Mouse (Mus musculus): ENCODE results near the gene Nav3.
"Not testable (repeated sequence)": the region's sequence is repeated elsewhere in the genome, so short reads cannot be mapped to it uniquely, and the experiment has no call there.

Nav3 gene

GRCm38 (mm10) chr10:110455838-110456493 is at the start of gene Nav3:
Nav3 (minus strand) TSS chr10:110456204.
- DNase-seq = no peak

- DNase-seq = no peak
Measured at GRCm38 (mm10) chr10:110485306-110485705, 29.3 kb upstream of the Nav3 start.

- DNase-seq = no peak
Measured at GRCm38 (mm10) chr10:110484822-110485221, 28.8 kb upstream of the Nav3 start.

- no peak for DNase-seq
Measured at GRCm38 (mm10) chr10:110479189-110479588, 23.2 kb upstream of the Nav3 start.

GRCm38 (mm10) chr10:110477689-110478314 is 21.8 kb upstream of the Nav3 start:
- DNase-seq = no peak

DNA sequence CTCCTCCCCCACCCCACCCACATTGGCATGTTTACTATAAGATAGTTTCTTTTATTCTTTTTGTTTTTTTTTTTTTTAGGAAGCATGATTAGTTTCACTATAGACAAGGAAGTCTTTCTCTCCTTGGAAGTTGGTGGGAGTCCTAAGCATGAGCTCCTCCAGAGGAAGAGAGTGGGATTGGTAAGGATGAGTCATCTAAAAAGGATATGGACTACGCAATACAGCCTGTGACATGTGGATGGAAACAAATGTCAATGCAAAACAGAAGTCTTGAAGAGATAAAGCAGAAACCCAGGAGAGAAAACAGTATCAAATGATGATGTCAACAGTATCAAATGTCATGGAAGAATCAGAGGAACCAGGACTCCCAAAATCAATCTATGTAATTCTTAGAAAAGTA is 18.1 kb upstream of the Nav3 start:
- DNase-seq = no peak

GRCm38 (mm10) chr10:110469445-110469844 is 13.4 kb upstream of the Nav3 start:
- DNase-seq = no peak

DNA sequence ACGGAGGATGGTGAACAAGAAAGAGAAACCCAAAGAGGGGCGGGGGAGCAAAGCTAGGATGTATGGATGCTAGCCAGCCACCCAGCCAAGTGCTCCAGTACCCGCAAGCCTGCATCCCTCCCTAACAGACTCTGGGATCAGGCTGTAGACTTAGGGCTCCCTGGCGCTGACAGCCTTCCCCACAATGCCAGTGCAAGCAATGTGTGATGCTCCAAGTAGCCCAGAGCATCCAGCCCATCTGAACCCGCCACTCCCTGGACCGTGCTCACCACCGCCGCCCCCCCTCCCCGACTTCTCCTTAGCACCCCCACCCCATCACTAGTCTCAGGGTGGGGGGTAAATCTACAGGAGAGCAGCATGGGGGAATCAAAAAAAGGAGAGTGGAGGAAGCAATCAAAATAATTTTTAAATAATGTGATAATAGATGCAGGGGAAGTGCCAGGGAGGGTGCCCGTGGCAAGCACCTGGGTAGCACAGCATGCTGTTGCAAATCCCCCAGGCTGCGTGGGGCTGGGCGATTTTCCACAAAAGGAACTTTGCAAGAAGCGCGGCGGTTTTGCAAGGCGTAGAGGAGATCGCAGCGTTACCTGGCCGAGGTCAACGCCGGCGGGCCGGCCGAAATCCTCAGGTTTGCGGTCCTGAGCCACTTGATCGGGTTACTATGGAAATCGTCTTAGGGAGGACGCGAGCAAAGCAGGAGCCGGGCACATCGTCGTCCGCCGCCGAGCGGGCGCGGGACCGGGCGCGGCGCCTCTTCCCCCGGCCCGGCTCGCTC is 754 bp downstream of the Nav3 start:
- DNase-seq = no peak

DNA sequence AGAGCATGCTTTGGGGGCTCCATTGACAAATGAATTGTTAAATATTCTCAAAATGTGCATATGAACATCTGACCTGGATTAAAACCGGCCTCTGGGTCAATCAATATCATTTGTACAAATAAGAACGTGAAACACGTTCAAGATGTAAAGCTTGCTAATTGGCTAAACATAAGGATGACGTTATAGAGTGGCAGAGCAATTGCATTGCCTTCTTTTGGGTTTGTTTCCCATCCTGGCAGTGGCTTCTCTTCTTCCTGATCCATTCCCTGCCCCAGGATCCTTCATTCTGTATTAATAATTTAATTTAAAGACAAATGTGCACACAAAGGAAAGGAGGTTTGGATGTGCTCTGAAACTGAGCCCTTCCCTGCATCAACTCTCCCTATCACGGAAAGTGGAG is 2.4 kb downstream of the Nav3 start:
- DNase-seq = no peak

DNA sequence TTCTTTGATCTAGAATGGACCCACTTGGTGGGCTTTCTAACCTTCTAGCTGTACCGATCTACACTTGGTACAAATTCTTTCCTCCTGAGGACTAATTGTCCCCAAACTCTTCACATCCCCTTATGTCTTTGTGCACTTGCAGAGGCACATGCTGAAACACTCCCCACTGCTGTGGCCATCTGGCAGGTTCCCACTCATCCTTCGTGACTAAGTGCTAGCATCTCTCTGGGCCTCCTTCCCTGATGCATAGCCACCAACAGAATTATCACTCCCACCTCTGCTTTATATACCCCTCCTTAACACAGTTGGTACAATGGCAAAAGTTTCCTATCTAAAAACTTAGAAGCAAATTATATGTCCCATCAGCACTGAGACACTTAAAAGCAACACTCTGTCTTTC is 15.6 kb downstream of the Nav3 start:
- no peak for DNase-seq

- DNase-seq = no peak
Measured at GRCm38 (mm10) chr10:110431078-110431477, 24.9 kb downstream of the Nav3 start.

DNA sequence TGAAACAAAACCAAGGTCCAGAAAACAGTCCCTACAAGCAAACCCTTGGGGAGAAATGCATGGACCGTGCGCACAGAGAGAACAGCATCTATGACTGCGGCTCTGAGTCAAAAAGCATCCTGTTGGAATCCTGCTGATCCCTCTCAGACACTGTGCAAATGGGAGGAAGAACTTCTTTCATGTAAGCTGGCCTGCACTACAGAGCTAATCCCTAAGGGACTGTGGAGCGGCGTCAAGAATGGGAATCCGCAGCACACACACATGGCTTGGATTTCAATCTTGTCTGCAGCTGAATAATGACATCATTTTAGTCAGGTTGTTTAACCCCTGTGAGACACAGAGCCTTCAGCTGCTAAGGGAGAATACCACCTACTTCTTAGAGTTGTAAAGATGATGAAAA is 26.4 kb downstream of the Nav3 start:
- DNase-seq = no peak

DNA sequence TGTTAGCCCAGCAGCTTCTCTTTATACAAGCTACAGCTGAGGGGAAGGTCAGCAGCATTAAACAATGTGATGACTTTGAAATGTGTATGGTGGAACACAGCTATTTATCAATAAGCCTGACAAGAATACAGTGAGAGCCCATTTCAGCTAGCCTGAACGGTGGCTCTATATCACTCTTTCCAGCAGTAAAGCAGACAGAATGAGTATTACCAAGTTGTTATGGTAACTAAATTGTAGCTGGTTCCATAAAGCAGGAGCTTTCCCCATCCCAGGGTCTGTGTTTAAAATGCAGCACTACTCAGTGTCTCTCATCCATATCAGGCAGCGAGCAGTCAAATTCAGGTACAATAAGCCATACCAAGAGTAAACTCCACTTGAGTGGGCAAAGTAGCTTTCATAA is 27.0 kb downstream of the Nav3 start:
- no peak for DNase-seq

DNA sequence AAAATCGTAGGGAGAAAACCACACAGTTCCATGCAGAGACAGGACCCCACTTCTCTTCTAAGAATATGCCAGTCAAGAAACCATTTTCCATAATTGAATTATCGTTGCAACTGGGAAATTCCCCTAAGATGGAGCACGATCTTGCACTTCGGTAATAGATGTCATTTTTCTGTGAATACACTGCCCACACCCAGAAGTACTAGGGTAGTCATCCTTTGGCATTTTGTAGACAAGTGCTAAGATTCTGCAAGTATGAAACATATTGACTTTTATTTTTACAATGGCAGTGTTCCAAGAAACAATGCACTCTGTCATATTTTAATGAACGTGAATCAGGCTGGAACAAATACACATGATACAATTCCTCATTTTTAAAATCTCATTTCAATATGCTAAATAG is 34.5 kb downstream of the Nav3 start:
- no peak for DNase-seq

GRCm38 (mm10) chr10:110417003-110417402 is 39.0 kb downstream of the Nav3 start:
- no peak for DNase-seq

DNA sequence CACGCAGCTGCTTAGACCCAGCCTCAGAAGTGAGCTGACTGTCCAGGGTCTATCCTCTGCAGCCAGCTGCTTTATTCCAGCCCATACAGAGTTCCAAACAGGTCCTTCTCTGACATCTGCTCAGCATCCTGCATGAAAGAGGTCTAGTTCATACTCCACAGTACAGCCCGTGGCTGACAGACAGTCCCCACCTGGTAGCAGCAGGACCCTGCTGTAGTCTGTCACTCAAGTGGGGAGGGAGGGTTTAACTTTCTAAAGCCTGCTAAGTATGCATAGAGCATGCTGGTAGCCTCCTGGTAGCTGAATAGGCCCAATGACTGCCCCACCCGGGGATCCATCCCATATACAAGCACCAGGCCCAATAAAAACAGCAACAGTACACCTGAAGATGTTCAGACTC is 40.4 kb downstream of the Nav3 start:
- no peak for DNase-seq

DNA sequence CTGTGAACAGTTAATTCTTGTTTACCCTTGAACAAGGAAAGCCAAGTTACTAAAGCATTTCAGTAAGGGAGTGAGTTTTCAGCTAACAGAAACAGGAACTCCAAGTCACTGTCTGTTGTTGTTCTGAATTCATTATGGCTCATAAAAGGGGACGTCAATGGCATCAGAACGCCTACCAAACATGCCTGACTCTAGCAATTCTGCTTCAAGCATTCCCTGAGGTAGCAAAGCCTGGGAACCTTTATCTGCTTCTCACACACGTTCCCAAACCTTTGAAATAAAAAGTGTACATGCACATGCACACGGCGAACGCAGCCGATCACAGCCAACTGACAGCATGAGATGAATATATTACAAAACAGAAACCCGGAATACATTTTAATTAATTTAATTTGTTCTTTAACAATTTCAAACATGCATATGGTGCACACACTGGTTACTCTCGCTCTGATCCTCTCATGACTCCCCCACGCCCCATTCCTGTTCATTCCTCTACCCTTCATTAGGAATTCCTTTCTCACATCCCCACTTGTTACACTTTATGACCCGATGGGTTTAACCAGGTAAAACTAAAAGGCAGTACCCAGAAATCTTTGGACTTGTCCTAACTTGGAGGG is 42.6 kb downstream of the Nav3 start:
- no peak for DNase-seq

GRCm38 (mm10) chr10:110402950-110403349 is 53.1 kb downstream of the Nav3 start:
- no peak for DNase-seq

GRCm38 (mm10) chr10:110400642-110401041 is 55.4 kb downstream of the Nav3 start:
- no peak for DNase-seq

GRCm38 (mm10) chr10:110398643-110399042 is 57.4 kb downstream of the Nav3 start:
- DNase-seq = no peak

DNA sequence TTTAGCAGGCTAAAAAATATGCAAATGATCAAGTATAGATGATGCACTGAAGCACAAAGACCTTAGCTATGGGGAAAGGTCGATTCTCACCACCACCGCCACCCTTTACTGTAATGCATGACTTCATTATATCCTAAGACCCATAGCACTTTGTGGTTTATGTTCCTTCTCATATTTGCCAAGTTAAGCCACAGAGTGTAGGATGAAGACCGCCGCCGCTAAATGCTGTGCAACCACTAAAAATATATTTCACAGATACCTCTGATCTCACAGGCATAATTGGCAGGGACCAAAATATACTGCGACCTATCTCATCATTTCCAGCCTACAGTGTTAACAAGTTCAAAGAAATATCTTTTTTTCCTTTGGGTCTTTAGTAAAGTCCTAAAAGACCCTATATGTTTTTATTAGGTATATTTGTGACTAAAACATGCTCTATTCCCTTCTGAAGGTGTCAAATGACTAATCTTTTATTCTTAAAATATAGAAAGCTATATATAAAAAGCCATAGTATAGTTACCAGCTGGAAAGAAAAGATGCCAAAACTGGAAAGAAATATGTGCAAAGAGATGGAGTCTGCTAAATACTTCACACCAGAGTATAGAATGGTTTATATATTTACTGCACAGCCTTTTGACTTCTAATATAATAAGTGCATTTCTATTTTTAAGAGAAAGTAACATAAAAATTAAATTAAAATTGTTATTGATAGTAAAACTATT is 69.4 kb downstream of the Nav3 start:
- DNase-seq = no peak

- not testable (repeated sequence) for DNase-seq
Measured at GRCm38 (mm10) chr10:110383506-110384229, 72.3 kb downstream of the Nav3 start.
